29 mouse cellular contexts compared by ENCODE assay signal in genomic region chr9:120120503-120120902, GRCm38 (mm10). TPM values are rescaled to one million over a fixed set of nuclear protein-coding genes. Genes with fewer than 3 reads are reported as not detected.
"Had no signal": no experiment of that assay in that cellular context is flagged by ENCODE, and none has a peak within 500 bp of the region (broad histone marks: within the 10 kb centered on the region; RNA-seq: fewer than 3 reads in every experiment).

No protein-coding gene starts in this region.

- H3K27me3 ChIP-seq: heart, embryonic 13.5 days; heart, embryonic 15.5 days; hindbrain, embryonic 12.5 days; intestine, embryonic 15.5 days; limb, embryonic 12.5 days had no signal

- H3K9ac ChIP-seq: heart, embryonic 13.5 days; heart, embryonic 15.5 days; hindbrain, embryonic 12.5 days; hindbrain, embryonic 14.5 days; intestine, embryonic 15.5 days; limb, embryonic 12.5 days had no signal

- H3K4me1 ChIP-seq: hindbrain, embryonic 10.5 days; hindbrain, embryonic 12.5 days; limb, embryonic 10.5 days; limb, embryonic 12.5 days had no signal

- H3K4me3 ChIP-seq: gastrocnemius, adult 2 months; heart, adult 2 months; heart, embryonic 13.5 days; heart, embryonic 15.5 days; hindbrain, embryonic 10.5 days; hindbrain, embryonic 12.5 days; intestine, embryonic 15.5 days; layer of hippocampus, adult 2 months; left cerebral cortex, adult 2 months; limb, embryonic 10.5 days; limb, embryonic 12.5 days had no signal

- DNase-seq: gastrocnemius, adult 2 months; gastrocnemius, postnatal 10 days; gastrocnemius, postnatal 25 days; heart, adult 2 months; heart, postnatal 4 days; kidney, adult 18-20 months; kidney, adult 8-10 months; kidney, postnatal 10 days; kidney, postnatal 25 days; kidney, postnatal 4 days had no signal

- H3K9me3 ChIP-seq: heart, embryonic 13.5 days; heart, embryonic 15.5 days; hindbrain, embryonic 10.5 days; hindbrain, embryonic 12.5 days; intestine, embryonic 15.5 days; limb, embryonic 10.5 days; limb, embryonic 12.5 days had no signal

- ATAC-seq: hindbrain, embryonic 16.5 days; inflammation-experienced regulatory T-cells, adult 6 months; intestine, embryonic 15.5 days; intestine, postnatal 0 days had no signal

- H3K27ac ChIP-seq: gastrocnemius, adult 2 months; heart, adult 2 months; heart, embryonic 13.5 days; heart, embryonic 15.5 days; hindbrain, embryonic 10.5 days; hindbrain, embryonic 12.5 days; hindbrain, embryonic 14.5 days; intestine, embryonic 15.5 days; layer of hippocampus, adult 2 months; left cerebral cortex, adult 2 months; limb, embryonic 10.5 days; limb, embryonic 12.5 days had no signal

- H3K4me2 ChIP-seq: heart, embryonic 15.5 days; hindbrain, embryonic 12.5 days; hindbrain, embryonic 14.5 days; intestine, embryonic 15.5 days; limb, embryonic 12.5 days had no signal

RNA-seq across cellular contexts. Expression of gene Ccr8, which starts 28.6 kb away (rescaled TPM):
- polyA plus RNA-seq: heart, adult 2 months; heart, embryonic 11.5 days; heart, embryonic 13.5 days; heart, postnatal 0 days; hindbrain, embryonic 10.5 days; hindbrain, embryonic 12.5 days; hindbrain, embryonic 14.5 days; hindbrain, embryonic 16.5 days; kidney, embryonic 14.5 days; kidney, embryonic 16.5 days; limb, embryonic 10.5 days; limb, embryonic 12.5 days had no signal

RNA-seq across cellular contexts. Expression of gene Mobp, which starts 29.0 kb away (rescaled TPM):
- polyA plus RNA-seq: heart, adult 2 months; heart, embryonic 11.5 days; heart, embryonic 13.5 days; hindbrain, embryonic 12.5 days; kidney, embryonic 14.5 days; kidney, embryonic 16.5 days; limb, embryonic 10.5 days; limb, embryonic 12.5 days; limb, embryonic 14.5 days; liver, adult 2 months had no signal
